Mouse (Mus musculus): ENCODE results near the gene Tdpoz4. TPM values are rescaled to one million over a fixed set of nuclear protein-coding genes. Genes with fewer than 3 reads are reported as not detected.

Gene Tdpoz4
- not detected in 2 replicates for polyA plus RNA-seq (2012; ENCODE audit: low replicate concordance)

GRCm38 (mm10) chr3:93796098-93796497 is at the start of gene Tdpoz4:
TSS of gene Tdpoz4 (plus strand) at chr3:93796398.

GRCm38 (mm10) chr3:93772700-93773099 is 23.5 kb upstream of the Tdpoz4 start, which contains the start of gene Gm5773:
TSS of gene Gm5773 (plus strand) at chr3:93773000.

DNA sequence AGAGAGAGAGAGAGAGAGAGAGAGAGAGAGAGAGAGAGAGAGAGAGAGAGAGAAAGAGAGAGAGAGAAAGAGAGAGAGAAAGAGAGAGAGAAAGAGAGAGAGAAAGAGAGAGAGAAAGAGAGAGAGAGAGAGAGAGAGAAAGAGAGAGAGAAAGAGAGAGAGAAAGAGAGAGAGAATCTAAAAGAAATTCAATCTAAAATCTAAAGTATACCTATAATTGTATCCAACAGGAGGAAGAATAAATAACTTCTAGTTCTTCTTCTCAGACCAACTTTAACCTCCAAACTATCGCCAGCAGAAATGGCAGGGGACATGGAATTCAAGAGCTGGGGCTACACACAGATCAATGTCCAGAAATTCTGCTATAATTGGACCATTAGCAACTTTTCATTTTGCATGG is 29.5 kb downstream of the Tdpoz4 start, which contains the start of gene Tdpoz3:
Gene Tdpoz3, plus strand, starts transcription at position 301 of the 400 bp plus-strand sequence.

Other genes starting within 250 kb of the Tdpoz4 start
- 33.6 and 230 TPM in 2 replicates for gene S100a10, start 241.3 kb upstream of the Tdpoz4 start, polyA plus RNA-seq (2012; ENCODE audit: low replicate concordance)
- gene Tdpoz2, start 143.7 kb upstream of the Tdpoz4 start, polyA plus RNA-seq (2012; ENCODE audit: low replicate concordance), result not detected in 2 replicates
- gene Tdpoz1, start 120.1 kb upstream of the Tdpoz4 start, polyA plus RNA-seq (2012; ENCODE audit: low replicate concordance), result not detected in 2 replicates
- not detected in 2 replicates for gene Gm37596, start 103.3 kb upstream of the Tdpoz4 start, polyA plus RNA-seq (2012; ENCODE audit: low replicate concordance)
- not detected in 2 replicates for gene Gm5773, start 23.4 kb upstream of the Tdpoz4 start, polyA plus RNA-seq (2012; ENCODE audit: low replicate concordance)
- not detected in 2 replicates for gene Tdpoz3, start 29.6 kb downstream of the Tdpoz4 start, polyA plus RNA-seq (2012; ENCODE audit: low replicate concordance)
- gene Gm9117, start 147.1 kb downstream of the Tdpoz4 start, polyA plus RNA-seq (2012; ENCODE audit: low replicate concordance), result not detected in 2 replicates
- gene Tdpoz5, start 164.9 kb downstream of the Tdpoz4 start, polyA plus RNA-seq (2012; ENCODE audit: low replicate concordance), result not detected in 2 replicates

Data from hematopoietic multipotent progenitor cell, adult 10-12 weeks (in vitro differentiated cells).